Mouse (Mus musculus): ENCODE measurements at regions not wholly inside any gene's neighbourhood (a gene's known extent, or its start where the extent isn't known, plus 50 kb on each side); places are given as distances from the start of the nearest gene placed in this dataset.

DNA sequence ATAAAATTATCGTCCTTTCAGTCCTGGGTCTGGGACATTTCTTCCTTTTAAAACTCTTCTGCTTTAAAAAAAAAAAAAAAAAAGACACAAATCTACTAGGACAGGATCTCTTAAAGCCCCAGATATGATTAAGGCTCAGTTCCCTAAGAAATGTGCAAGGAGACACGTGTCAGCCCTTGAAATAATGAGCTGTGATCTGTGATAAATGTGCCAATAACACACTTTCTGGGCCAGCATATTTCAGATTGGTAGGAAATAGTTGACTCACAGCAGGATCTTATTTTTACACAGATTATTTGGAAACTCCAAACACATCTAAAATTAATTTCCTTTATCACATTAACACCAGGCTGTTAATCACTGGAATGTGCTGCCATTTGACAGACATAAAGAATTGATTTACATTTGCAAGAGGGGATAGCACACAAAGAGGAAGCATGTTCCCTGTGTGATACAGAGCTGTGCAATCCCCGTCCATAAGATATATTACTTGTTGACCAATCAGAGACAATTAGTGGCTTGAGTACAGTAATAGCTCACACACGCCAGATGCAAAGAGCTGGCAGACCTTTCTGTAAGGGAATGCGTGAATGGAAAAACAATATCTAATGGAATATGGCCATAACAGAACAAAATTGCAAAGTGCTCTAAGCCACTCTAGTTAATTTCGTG, 263.7 kb downstream of the Pax3 start:
- no peak for DNase-seq (ENCODE audit: low spot score)

DNA sequence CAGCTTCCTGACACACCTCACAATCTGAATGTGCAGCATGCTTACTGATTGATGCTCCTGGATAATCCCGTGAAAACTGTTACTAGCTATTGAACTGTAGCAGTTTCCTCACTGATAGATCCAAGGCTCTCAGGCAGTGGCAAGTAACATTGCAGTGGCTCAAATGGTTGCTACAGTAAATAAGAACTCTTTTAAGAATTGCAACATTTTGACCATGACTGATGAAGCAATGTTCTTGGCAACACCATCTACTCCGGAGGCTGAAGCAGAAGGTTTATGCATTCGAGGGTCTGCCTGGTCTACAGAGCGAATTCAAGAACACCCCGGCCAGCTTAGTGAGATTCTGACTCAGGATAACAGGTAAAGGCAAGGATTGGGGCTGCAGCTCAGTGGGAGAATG, 264.7 kb downstream of the Pax3 start:
- no peak for DNase-seq (ENCODE audit: low spot score)

- DNase-seq (ENCODE audit: low spot score), result no peak
These were observed 266.3 kb downstream of the Pax3 start for GRCm38 (mm10) chr1:77930661-77931060.

DNA sequence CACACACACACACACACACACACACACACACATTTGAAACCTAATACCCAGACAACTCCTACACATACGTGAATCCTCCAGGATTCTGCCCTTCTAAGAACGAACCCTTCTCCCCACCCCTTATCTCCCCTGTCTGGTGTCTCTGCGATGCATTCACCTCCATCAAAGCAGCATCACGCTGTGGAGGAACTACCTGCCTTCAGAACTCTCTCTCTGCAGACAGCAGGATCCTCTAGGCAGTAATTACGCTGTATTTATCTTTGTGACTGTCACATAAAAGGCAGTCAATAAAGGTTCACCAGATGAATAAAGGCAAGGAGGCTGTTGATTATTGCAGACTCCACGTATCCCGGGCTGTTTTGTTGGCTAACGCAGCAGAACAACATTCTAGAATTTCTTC, 267.4 kb downstream of the Pax3 start:
- DNase-seq (ENCODE audit: low spot score), result no peak

DNA sequence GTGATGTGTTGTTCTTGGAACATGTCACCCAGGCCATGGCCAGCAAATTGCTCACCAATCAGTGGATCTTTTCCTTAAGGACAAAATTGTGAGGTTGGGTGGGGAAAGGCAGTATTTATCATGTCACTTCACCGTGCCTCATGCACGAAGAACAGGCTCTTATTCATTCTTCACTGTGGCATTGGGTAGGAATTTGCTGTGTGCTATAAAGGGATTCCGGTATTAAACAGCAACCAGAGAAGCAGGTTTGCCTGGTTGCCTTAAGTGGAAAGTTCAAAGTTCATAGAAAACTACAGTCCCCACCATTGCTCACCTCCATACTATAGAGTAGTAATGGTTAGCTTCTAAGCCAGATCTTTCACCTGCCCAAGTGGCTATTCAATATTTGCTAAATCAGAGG, 270.8 kb downstream of the Pax3 start:
- DNase-seq (ENCODE audit: low spot score), result no peak

GRCm38 (mm10) chr1:77896226-77896625, 300.7 kb downstream of the Pax3 start:
- DNase-seq (ENCODE audit: low spot score), result no peak

DNA sequence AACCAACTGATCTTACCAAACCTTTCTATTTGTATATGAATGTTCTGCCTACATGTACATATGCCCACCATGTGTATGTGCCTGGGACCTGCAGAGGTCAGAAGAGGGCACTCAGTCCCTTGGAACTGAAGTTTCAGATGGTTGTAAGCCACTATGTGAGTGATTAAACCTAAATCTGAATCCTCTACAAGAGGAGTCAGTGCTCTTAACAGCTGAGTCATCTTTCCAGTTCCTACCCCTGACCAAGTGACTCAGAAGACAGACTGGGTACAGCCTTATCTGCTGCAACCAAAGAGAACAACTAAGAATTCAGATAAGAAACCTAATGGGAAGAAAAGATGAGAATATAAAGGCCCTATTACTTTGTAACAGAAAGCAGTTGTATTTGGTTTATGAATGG, 317.9 kb downstream of the Pax3 start:
- DNase-seq (ENCODE audit: low spot score), result no peak

DNA sequence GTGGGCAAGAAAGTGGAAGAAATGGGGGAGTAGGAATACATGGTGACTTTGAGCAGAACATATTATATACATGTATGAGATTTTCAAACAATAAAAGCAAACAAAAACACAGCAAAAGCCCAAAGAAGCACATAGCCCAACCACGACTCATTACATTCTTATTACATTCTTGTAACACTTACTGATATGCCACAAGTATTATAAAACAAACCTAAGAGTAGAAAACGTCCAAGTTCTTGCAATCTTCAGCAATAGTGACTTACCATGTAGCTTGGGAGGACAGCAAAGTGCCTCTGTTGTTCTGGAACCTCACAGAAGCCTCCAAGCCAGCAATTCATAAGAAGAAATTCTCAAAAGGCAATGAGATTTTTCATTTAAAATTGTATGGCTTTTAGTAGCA, 326.8 kb downstream of the Pax3 start:
- no peak for DNase-seq (ENCODE audit: low spot score)

DNA sequence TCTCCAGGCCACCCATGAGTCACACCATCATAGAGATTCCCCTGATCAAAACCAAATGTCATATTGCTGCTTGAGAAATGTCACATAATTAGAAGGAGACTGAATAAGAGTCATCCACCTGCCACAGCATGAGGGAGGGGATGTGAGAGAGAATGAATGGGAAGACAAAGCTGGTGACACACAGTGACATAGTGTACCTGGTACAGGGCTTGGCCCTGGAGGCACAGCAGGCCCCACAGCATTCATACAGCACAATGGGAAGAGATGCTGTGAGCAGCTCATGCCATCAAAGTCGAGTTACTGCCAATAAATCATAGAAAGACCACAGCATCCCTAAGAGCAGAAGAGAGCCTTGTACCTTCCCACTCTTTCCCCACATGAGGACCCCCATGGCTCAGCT, 327.8 kb downstream of the Pax3 start:
- no peak for DNase-seq (ENCODE audit: low spot score)

DNA sequence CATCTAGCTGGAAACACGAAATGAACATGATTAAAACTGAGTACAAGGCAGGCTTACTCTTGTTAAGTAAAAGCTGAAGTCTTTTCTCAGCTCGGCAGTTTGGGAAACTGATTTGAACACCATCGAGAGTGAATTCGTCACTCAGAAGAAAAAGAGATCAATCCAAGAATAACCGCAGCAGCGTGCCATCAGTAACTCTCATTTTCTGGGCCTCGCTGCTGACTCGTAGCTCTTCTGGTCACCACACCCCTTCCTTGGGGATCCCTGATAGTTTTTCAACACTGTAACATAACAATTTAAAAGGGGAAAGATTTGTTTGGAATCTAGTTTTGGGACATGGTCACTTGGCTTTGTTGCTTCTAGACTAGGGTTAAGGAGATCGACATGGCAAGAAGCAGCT, 337.0 kb downstream of the Pax3 start:
- no peak for DNase-seq (ENCODE audit: low spot score)

- DNase-seq (ENCODE audit: low spot score), result no peak
These were observed 339.5 kb upstream of the Epha4 start for GRCm38 (mm10) chr1:77854366-77854765.

DNA sequence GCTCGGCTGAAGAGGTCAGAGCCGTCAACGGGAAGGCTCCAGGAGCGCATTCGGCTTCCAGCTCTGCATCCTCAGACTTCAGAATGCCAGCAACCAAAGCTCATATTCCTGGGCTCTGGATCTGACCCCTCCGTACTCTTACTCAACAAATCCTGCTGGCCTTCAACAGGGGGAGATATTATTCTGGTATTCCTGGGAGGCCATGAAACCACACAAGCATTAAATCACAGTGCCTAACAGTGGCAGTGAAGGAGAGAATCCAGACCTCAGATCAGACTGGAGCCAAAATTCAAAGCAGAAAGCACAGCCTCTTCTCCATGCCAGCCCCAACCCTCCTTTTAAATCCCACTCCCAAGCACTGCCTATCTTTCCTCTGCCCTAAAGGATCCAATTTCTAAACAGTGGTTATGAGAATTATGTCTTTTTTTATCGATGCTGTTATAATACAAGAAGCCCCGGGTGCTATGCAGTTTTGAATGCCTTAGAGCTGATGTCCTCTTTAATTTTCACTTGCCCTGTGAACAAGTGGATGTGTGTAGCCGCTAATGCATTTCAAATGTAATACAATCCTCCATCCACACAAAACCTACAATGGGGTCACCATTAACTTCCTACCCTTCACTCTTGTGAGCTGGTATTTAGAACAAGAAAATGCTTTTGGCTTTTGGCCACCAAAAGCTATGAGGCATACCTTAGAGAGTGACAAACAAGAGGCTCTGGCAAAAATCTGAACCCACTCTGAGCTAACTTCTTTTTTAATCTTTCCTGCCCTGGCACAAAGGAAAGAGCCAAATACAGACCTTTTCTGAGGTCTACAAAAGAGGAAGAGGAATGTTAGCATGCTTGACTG, 333.1 kb upstream of the Epha4 start:
- no peak for DNase-seq (ENCODE audit: low spot score)

- no peak for DNase-seq (ENCODE audit: low spot score)
These were observed 331.3 kb upstream of the Epha4 start for GRCm38 (mm10) chr1:77846039-77846727.

DNA sequence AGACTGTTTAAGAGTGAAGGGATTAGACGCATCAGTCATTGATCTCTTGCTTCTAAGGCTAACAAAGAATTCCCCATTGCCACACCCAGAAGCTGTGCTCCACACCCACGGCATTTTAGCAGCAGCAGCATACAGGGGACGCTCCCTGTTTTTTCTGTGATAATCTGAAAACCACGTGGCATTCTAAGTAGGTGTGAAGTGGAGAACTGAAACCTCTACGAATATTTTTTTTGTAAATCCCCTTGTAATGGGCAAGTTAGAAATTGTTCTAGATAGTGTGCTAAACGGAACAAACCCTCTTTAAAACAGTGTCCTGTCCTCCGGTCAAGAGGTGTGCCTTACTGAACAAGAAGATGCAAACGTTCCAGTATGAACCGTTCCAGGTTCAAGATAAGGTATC, 325.8 kb upstream of the Epha4 start:
- DNase-seq (ENCODE audit: low spot score), result no peak

DNA sequence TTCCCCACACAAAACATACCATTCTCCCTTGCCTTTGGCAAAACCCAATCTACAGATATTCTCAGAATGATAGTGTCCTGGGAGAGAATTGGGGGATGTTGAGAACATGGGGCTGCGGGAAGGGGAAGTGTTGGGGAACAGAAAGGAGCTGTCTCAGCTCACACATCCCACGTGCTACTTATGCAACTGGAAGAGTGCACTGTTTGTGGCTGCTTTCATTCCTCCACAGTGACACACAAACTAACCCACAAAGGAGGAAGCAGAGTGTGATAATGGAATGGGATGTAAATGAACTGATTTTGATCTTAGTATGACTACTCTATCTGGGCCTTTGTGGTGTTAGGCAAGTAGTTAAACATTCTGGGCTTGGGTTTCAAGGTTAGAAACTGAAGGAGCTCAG, 317.3 kb upstream of the Epha4 start:
- DNase-seq (ENCODE audit: low spot score), result no peak

DNA sequence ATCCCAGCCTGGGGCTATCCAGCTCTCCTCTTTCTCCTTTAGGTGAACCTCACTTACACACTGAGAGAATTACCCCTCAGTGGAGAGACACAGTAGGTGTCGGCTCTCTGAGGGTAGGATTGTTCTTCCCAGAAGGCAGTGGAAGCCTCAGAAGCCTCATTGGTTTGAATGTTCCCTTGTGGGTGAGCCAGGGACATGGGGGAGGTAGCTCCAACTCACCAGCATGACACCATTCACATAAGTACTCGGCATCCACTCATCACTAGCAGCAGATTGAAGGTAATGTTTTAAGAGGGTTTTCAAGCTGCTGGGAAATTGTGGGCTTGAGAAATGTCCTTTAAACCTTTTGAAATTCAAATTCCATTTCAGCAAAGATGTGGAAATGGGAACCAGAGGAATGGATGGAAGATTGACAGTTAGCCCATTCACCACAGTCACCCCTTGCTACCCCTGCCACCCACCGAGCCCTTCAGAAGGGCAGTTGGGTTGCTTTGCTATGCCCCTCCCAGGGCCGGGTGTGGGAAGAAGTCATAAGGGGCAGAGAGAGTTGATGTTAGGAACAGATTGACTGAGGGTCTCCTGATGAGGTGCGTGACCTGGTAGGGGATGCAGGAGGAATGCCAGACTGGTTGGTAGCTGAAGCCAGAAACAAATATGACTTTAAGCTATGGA, 310.0 kb upstream of the Epha4 start:
- no peak for DNase-seq (ENCODE audit: low spot score)

DNA sequence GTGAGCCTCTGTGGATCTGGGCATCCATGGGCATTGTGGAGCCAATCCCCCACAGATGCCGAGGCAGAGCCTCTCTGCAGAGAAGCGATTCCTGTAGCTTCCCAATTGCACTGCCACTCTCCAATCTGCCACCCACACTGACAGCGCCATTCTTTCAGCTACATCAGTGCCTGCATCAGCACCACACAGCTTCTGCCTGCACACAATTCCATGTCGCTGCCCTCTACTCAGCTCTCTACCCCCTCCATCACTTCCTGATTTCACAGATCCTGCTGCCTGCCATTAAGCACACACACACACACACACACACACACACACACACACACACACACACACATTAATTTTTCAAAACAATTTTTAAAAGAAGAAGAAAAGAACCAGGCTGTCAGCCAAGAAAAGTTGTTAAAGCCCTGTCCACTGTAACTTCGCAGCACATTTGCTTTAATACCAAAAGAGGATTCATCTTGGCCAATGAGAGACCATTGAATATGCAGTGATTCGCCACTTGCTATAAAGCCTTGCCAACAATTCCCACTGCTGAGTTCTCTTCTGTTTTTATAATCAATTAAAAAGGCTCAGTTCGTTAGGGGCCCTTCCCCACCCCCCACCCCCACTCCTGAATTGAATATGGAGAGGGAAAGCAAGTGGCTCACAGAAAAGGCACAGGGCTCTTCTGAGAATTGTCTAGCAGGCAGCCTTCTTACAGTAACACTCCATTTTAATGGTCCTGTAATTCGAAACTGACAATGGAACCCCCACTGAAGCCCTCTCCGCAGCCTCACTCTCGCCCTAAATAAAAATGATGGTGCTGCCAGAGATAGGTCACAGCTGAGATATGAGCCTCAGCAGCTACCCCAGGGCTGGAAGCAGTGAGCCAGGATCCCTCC, 309.2 kb upstream of the Epha4 start:
- DNase-seq (ENCODE audit: low spot score), result no peak

GRCm38 (mm10) chr1:77820101-77820500, 305.2 kb upstream of the Epha4 start:
- DNase-seq (ENCODE audit: low spot score), result no peak

DNA sequence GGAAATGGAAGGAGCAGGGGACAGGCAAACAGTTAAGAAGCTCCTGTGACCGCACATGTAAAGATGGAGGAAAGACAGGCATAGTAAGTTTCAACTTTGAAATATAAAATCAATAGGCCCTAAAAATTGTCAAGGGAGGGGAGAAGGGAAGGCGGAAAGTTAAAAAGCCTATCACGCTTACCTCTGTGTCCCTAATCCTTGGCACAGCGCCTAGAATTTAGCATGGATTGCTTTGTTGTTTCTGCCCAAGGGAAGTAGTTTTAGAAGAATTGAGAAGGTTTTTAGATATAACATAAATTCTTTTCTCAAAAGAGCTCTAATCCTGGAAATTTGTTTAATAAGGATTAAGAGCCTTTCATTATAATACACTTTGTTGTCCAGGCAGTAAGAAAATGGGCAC, 300.6 kb upstream of the Epha4 start:
- no peak for DNase-seq (ENCODE audit: low spot score)

DNA sequence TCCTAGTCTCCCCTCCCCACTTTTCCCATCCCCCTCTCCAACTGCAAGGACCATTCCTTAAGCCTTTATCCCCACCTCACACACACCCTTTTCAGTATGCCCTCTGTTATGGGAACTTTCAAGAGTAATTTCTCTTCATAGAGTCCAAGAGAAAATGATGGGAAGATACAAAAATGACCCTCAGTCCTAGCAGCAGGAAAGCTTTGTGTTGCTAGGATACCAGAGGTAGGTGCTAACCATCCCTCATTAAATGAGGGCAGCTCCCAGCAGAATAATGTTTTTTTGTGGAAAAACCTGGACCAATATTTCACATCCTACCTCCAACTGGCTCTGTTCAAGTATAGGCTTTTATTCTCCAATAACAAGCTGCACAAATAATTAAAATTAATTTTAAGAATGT, 296.7 kb upstream of the Epha4 start:
- no peak for DNase-seq (ENCODE audit: low spot score)

- DNase-seq (ENCODE audit: low spot score), result no peak
These were observed 276.1 kb upstream of the Epha4 start for GRCm38 (mm10) chr1:77790974-77791373.

- no peak for DNase-seq (ENCODE audit: low spot score)
These were observed 239.4 kb upstream of the Epha4 start for GRCm38 (mm10) chr1:77754326-77754725.
